Mouse (Mus musculus) ES-E14 (cell line): ENCODE results near the gene Sult4a1.

Experiments used
- CHD2 ChIP-seq: IDR thresholded peaks from 2 replicates; pipeline ENCODE4 v1.6.1; 2014; ENCODE audit warnings: mild to moderate bottlenecking, low read depth, low read length, inconsistent platforms
- MAFK ChIP-seq: IDR thresholded peaks from 2 replicates; pipeline ENCODE4 v1.6.1; 2014; ENCODE audit warnings: mild to moderate bottlenecking, low read depth, low read length, inconsistent platforms; ENCODE audit not compliant: insufficient read depth
- ZC3H11A ChIP-seq: IDR thresholded peaks from 2 replicates; pipeline ENCODE4 v1.6.1; 2012; ENCODE audit warnings: low read depth, mild to moderate bottlenecking, inconsistent platforms, low read length, borderline replicate concordance
- ZNF384 ChIP-seq: IDR thresholded peaks from 2 replicates; pipeline ENCODE4 v1.6.1; 2012; ENCODE audit warnings: low read depth, low read length, inconsistent platforms

DNA sequence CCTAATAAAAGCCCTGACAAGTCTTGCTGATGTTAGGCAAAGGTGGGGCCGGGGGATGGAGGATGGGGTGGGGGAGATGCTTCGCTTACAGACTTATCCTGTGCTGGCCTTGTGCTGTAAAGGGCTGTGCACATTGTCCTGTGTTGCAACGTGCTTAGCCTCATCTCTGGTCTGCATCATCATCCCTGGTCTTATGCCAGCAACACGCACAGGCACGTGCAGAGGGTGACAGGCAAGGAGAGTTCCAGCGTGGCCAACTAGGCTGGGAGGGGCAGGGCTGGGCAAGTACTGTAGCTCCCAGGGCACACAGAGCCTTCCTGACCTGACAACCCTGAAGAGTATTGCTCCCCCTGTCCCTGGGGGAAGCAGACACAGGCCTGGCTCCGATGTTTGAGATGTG is 15.5 kb upstream of the Sult4a1 start:
- no peak for TF ChIP-seq ZC3H11A
- TF ChIP-seq MAFK, result no peak
- no peak for TF ChIP-seq CHD2
- no peak for TF ChIP-seq ZNF384
